In genomic region chr14:47756411-47757065, GRCm38 (mm10) we compare ENCODE assay signal across 16 mouse cellular contexts.
DNase-seq lines count a peak whose midpoint lies in the region; TF ChIP-seq lines count a peak whose summit lies in the region.
"Had no signal": no experiment of that assay in that cellular context is flagged by ENCODE, and none has a peak within 500 bp of the region (broad histone marks: within the 10 kb centered on the region; RNA-seq: fewer than 3 reads in every experiment).

No protein-coding gene starts in this region.

- 0 out of 2 replicates have a peak, but pooled peaks cover 4% of the 10 kb centered on the region for H3K4me1 ChIP-seq in heart, embryonic 10.5 days
- H3K4me1 ChIP-seq in testis, adult 2 months (ENCODE audit: control insufficient read depth, insufficient read depth, low read length) = peaks cover 3% of the 10 kb centered on the region
- H3K4me1 ChIP-seq: hindbrain, embryonic 12.5 days; midbrain, embryonic 12.5 days; neural tube, embryonic 12.5 days had no signal

- H3K36me3 ChIP-seq in heart, embryonic 10.5 days = no peaks in the 10 kb centered on the region
- no peaks in the 10 kb centered on the region for H3K36me3 ChIP-seq in testis, adult 2 months (ENCODE audit: control insufficient read depth, insufficient read depth, low read length)
- H3K36me3 ChIP-seq: hindbrain, embryonic 12.5 days; limb, embryonic 15.5 days; midbrain, embryonic 12.5 days; neural tube, embryonic 12.5 days had no signal

- no peaks in the 10 kb centered on the region for H3K27me3 ChIP-seq in heart, embryonic 10.5 days (ENCODE audit: insufficient read depth, poor library complexity, severe bottlenecking)
- no peaks in the 10 kb centered on the region for H3K27me3 ChIP-seq in testis, adult 2 months (ENCODE audit: control insufficient read depth, insufficient read depth, low read length)
- H3K27me3 ChIP-seq: hindbrain, embryonic 12.5 days; limb, embryonic 15.5 days; midbrain, embryonic 12.5 days; neural tube, embryonic 12.5 days had no signal

- no peaks in the 10 kb centered on the region for H3K9me3 ChIP-seq in heart, embryonic 10.5 days
- H3K9me3 ChIP-seq: hindbrain, embryonic 12.5 days; limb, embryonic 15.5 days; midbrain, embryonic 12.5 days; neural tube, embryonic 12.5 days had no signal

- H3K4me3 ChIP-seq in heart, embryonic 10.5 days = no peak overlapping the region
- peak overlapping the region; percentile 70 for H3K4me3 ChIP-seq in testis, adult 2 months (ENCODE audit: control insufficient read depth, low read depth, low read length)
- H3K4me3 ChIP-seq: hindbrain, embryonic 12.5 days; limb, embryonic 15.5 days; midbrain, embryonic 12.5 days; neural tube, embryonic 12.5 days had no signal

- TF ChIP-seq CTCF in testis, adult 2 months (IDR thresholded peaks at IDR 0.05; ENCODE audit: control insufficient read depth, insufficient read depth, insufficient replicate concordance, low read depth, low read length) = no peak

- DNase-seq in heart, adult 8-10 months (ENCODE audit: low spot score) = peak; percentile 60
- no peak for DNase-seq in heart, embryonic 10.5 days (ENCODE audit: low spot score)
- DNase-seq in testis, postnatal 10 days (ENCODE audit: low spot score) = no peak
- peak; percentile 28 for DNase-seq in gastrocnemius, postnatal 10 days
- peak; percentile 79 for DNase-seq in skeletal muscle tissue, adult 2 months (ENCODE audit: low read depth, low spot score)
- no peak for DNase-seq in natural killer cell, adult 2 months (ENCODE audit: low spot score in 2 of 2)
- DNase-seq in cerebellum, adult 8-10 months = no peak
- DNase-seq: cerebellum, adult 9-11 months; kidney, adult 18-20 months; lung, embryonic 14.5 days; thymus, adult 18-20 months had no signal

- no peak overlapping the region for H3K27ac ChIP-seq in heart, embryonic 10.5 days
- H3K27ac ChIP-seq in testis, adult 2 months (ENCODE audit: control insufficient read depth, insufficient read depth, low read depth, low read length) = no peak overlapping the region
- H3K27ac ChIP-seq: hindbrain, embryonic 12.5 days; limb, embryonic 15.5 days; midbrain, embryonic 12.5 days; neural tube, embryonic 12.5 days had no signal

- WGBS in heart, embryonic 10.5 days = 84% methylated on average over 9 of the region's 9 CpGs

- TF ChIP-seq POLR2A in testis, adult 2 months (IDR thresholded peaks at IDR 0.05; ENCODE audit: control insufficient read depth, low read depth, low read length) = no peak

Comparison
In these comparisons a context has a peak if more than half of its experiments do, and no peak if none do; other contexts are left out.
1. DNase-seq: peak in heart, adult 8-10 months (single experiment), gastrocnemius, postnatal 10 days (single experiment) and skeletal muscle tissue, adult 2 months (single experiment); none in heart, embryonic 10.5 days (single experiment), testis, postnatal 10 days (single experiment), natural killer cell, adult 2 months (0 of 2) and cerebellum, adult 8-10 months (single experiment).